Mouse (Mus musculus): Measurements from ENCODE around the gene Pum3. TPM values are rescaled to one million over a fixed set of nuclear protein-coding genes. Genes with fewer than 3 reads are reported as not detected.
"Not testable (repeated sequence)": the region's sequence is repeated elsewhere in the genome, so short reads cannot be mapped to it uniquely, and the experiment has no call there.

Gene Pum3
- polyA plus RNA-seq, 1 experiment from 2014 or later, result 70.7 TPM

GRCm38 (mm10) chr19:27391344-27391743 lies 38.3 kb downstream of the Pum3 start:
- no peak for ATAC-seq (ENCODE audit: insufficient number of reproducible peaks, low FRiP score, low TSS enrichment, low read depth)
- Histone ChIP-seq H3K36me3 (peaks cover 70% of the 10 kb centered on the region), H3K27ac (no peak overlapping the region), H3K4me3 (no peak overlapping the region), H3K4me1 (no peaks in the 10 kb centered on the region), H3K9ac (no peak overlapping the region), H3K9me3 (no peaks in the 10 kb centered on the region), H3K4me2 (no peak overlapping the region), H3K27me3 (no peaks in the 10 kb centered on the region)
- WGBS, result 95% methylated on average over 2 of the region's 2 CpGs

GRCm38 (mm10) chr19:27389566-27389965 lies 40.1 kb downstream of the Pum3 start:
- WGBS, result 92% methylated on average over 4 of the region's 4 CpGs
- H3K4me3 ChIP-seq; H3K27ac ChIP-seq; H3K4me1 ChIP-seq; H3K27me3 ChIP-seq; H3K9me3 ChIP-seq; H3K9ac ChIP-seq; H3K4me2 ChIP-seq; ATAC-seq (ENCODE audit: insufficient number of reproducible peaks, low FRiP score, low TSS enrichment, low read depth): not testable (repeated sequence)
- peaks cover 70% of the 10 kb centered on the region for H3K36me3 ChIP-seq

- no peak overlapping the region for H3K9ac ChIP-seq
Observed at GRCm38 (mm10) chr19:27385304-27385703, 44.3 kb downstream of the Pum3 start.

GRCm38 (mm10) chr19:27383266-27383665 lies 46.4 kb downstream of the Pum3 start:
- Histone ChIP-seq H3K4me3 (no peak overlapping the region), H3K27ac (no peak overlapping the region), H3K36me3 (peaks cover 22% of the 10 kb centered on the region), H3K9me3 (no peaks in the 10 kb centered on the region), H3K27me3 (no peaks in the 10 kb centered on the region), H3K4me1 (peaks cover 8% of the 10 kb centered on the region), H3K9ac (no peak overlapping the region), H3K4me2 (no peak overlapping the region)
- WGBS, result 92% methylated on average over 5 of the region's 5 CpGs
- no peak for ATAC-seq (ENCODE audit: insufficient number of reproducible peaks, low FRiP score, low TSS enrichment, low read depth)

More at GRCm38 (mm10) chr19:27385304-27385703, 44.3 kb downstream of the Pum3 start:
- H3K27ac ChIP-seq, result no peak overlapping the region
- H3K9me3 ChIP-seq, result no peaks in the 10 kb centered on the region
- H3K27me3 ChIP-seq, result no peaks in the 10 kb centered on the region
- H3K4me2 ChIP-seq, result no peak overlapping the region
- H3K4me1 ChIP-seq, result peaks cover 3% of the 10 kb centered on the region
- ATAC-seq (ENCODE audit: insufficient number of reproducible peaks, low FRiP score, low TSS enrichment, low read depth), result no peak
- peaks cover 41% of the 10 kb centered on the region for H3K36me3 ChIP-seq
- no peak overlapping the region for H3K4me3 ChIP-seq

GRCm38 (mm10) chr19:27382131-27382530 lies 47.5 kb downstream of the Pum3 start:
- ATAC-seq (ENCODE audit: insufficient number of reproducible peaks, low FRiP score, low TSS enrichment, low read depth), result no peak
- WGBS, result 73% methylated on average over 1 of the region's 1 CpGs
- Histone ChIP-seq H3K9me3 (no peaks in the 10 kb centered on the region; the same call in 1 of the 2 replicates), H3K9ac (no peak overlapping the region), H3K4me3 (no peak overlapping the region), H3K27me3 (no peaks in the 10 kb centered on the region), H3K4me2 (no peak overlapping the region), H3K27ac (no peak overlapping the region), H3K4me1 (peaks cover 8% of the 10 kb centered on the region), H3K36me3 (peaks cover 22% of the 10 kb centered on the region)

GRCm38 (mm10) chr19:27379712-27380401 lies 49.8 kb downstream of the Pum3 start:
- no peaks in the 10 kb centered on the region; the same call in 1 of the 2 replicates for H3K9me3 ChIP-seq
- peak overlapping the region; percentile 50 for H3K27ac ChIP-seq
- no peak overlapping the region for H3K9ac ChIP-seq
- WGBS, result 32% methylated on average over 2 of the region's 2 CpGs
- ATAC-seq (ENCODE audit: insufficient number of reproducible peaks, low FRiP score, low TSS enrichment, low read depth), result no peak
- peaks cover 2% of the 10 kb centered on the region; the same call in 1 of the 2 replicates for H3K36me3 ChIP-seq
- peaks cover 8% of the 10 kb centered on the region for H3K4me1 ChIP-seq
- H3K4me3 ChIP-seq, result no peak overlapping the region
- H3K4me2 ChIP-seq, result no peak overlapping the region
- H3K27me3 ChIP-seq, result no peaks in the 10 kb centered on the region

- H3K27ac ChIP-seq, result no peak overlapping the region
- H3K27me3 ChIP-seq, result no peaks in the 10 kb centered on the region
- no peaks in the 10 kb centered on the region for H3K9me3 ChIP-seq
- no peak overlapping the region for H3K4me2 ChIP-seq
- no peak for ATAC-seq (ENCODE audit: insufficient number of reproducible peaks, low FRiP score, low TSS enrichment, low read depth)
- H3K4me3 ChIP-seq, result no peak overlapping the region
- H3K36me3 ChIP-seq, result no peaks in the 10 kb centered on the region
- H3K9ac ChIP-seq, result no peak overlapping the region
- 86% methylated on average over 2 of the region's 2 CpGs for WGBS
- no peaks in the 10 kb centered on the region for H3K4me1 ChIP-seq
Observed at GRCm38 (mm10) chr19:27370784-27371183, 58.8 kb downstream of the Pum3 start.

GRCm38 (mm10) chr19:27370174-27370573 lies 59.5 kb downstream of the Pum3 start:
- no peak overlapping the region for H3K9ac ChIP-seq
- H3K27ac ChIP-seq, result no peak overlapping the region
- no peaks in the 10 kb centered on the region for H3K27me3 ChIP-seq
- no peaks in the 10 kb centered on the region for H3K9me3 ChIP-seq
- H3K36me3 ChIP-seq, result no peaks in the 10 kb centered on the region
- no peaks in the 10 kb centered on the region for H3K4me1 ChIP-seq
- no peak for ATAC-seq (ENCODE audit: insufficient number of reproducible peaks, low FRiP score, low TSS enrichment, low read depth)
- no peak overlapping the region for H3K4me3 ChIP-seq
- H3K4me2 ChIP-seq, result no peak overlapping the region
- 85% methylated on average over 2 of the region's 2 CpGs for WGBS

GRCm38 (mm10) chr19:27369461-27370135 lies 60.0 kb downstream of the Pum3 start:
- WGBS, result 75% methylated on average over 3 of the region's 3 CpGs
- no peaks in the 10 kb centered on the region for H3K27me3 ChIP-seq
- H3K4me3 ChIP-seq, result no peak overlapping the region
- H3K9me3 ChIP-seq, result no peaks in the 10 kb centered on the region
- H3K4me2 ChIP-seq, result no peak overlapping the region
- no peaks in the 10 kb centered on the region for H3K36me3 ChIP-seq
- no peak overlapping the region for H3K9ac ChIP-seq
- no peak for ATAC-seq (ENCODE audit: insufficient number of reproducible peaks, low FRiP score, low TSS enrichment, low read depth)
- 0 out of 2 replicates have a peak, but pooled peaks cover 1% of the 10 kb centered on the region for H3K4me1 ChIP-seq
- H3K27ac ChIP-seq, result no peak overlapping the region

GRCm38 (mm10) chr19:27366113-27366746 lies 63.4 kb downstream of the Pum3 start:
- H3K9me3 ChIP-seq, result no peaks in the 10 kb centered on the region
- no peaks in the 10 kb centered on the region for H3K36me3 ChIP-seq
- H3K4me2 ChIP-seq, result no peak overlapping the region
- H3K4me3 ChIP-seq, result no peak overlapping the region
- no peaks in the 10 kb centered on the region for H3K27me3 ChIP-seq
- no peak overlapping the region for H3K9ac ChIP-seq
- H3K27ac ChIP-seq, result no peak overlapping the region
- WGBS, result 83% methylated on average over 10 of the region's 10 CpGs
- 0 out of 2 replicates have a peak, but pooled peaks cover 2% of the 10 kb centered on the region for H3K4me1 ChIP-seq
- 0 out of 2 replicates have a peak, but pooled peaks have one; percentile 61 for ATAC-seq (ENCODE audit: insufficient number of reproducible peaks, low FRiP score, low TSS enrichment, low read depth)

- Histone ChIP-seq H3K36me3 (no peaks in the 10 kb centered on the region), H3K4me2 (0 out of 2 replicates have a peak overlapping the region, but pooled peaks have one; percentile 29), H3K4me1 (0 out of 2 replicates have a peak, but pooled peaks cover 2% of the 10 kb centered on the region), H3K27me3 (no peaks in the 10 kb centered on the region), H3K9ac (no peak overlapping the region), H3K27ac (no peak overlapping the region), H3K9me3 (no peaks in the 10 kb centered on the region), H3K4me3 (no peak overlapping the region; the same call in 1 of the 2 replicates)
- ATAC-seq (ENCODE audit: insufficient number of reproducible peaks, low FRiP score, low TSS enrichment, low read depth), result no peak
- 9% methylated on average over 8 of the region's 8 CpGs for WGBS
Observed at GRCm38 (mm10) chr19:27364521-27364931, 65.1 kb downstream of the Pum3 start.

GRCm38 (mm10) chr19:27363891-27364290 lies 65.7 kb downstream of the Pum3 start:
- H3K4me2 ChIP-seq, result no peak overlapping the region
- no peaks in the 10 kb centered on the region for H3K36me3 ChIP-seq
- 0 out of 2 replicates have a peak, but pooled peaks cover 2% of the 10 kb centered on the region for H3K4me1 ChIP-seq
- no peak overlapping the region for H3K9ac ChIP-seq
- H3K9me3 ChIP-seq, result no peaks in the 10 kb centered on the region
- H3K27me3 ChIP-seq, result no peaks in the 10 kb centered on the region
- no peak overlapping the region for H3K27ac ChIP-seq
- 60% methylated on average over 4 of the region's 4 CpGs for WGBS
- H3K4me3 ChIP-seq, result no peak overlapping the region
- ATAC-seq (ENCODE audit: insufficient number of reproducible peaks, low FRiP score, low TSS enrichment, low read depth), result no peak
